Mouse (Mus musculus): ENCODE data around the gene Phpt1. TPM values are rescaled to one million over a fixed set of nuclear protein-coding genes. Genes with fewer than 3 reads are reported as not detected.

The Phpt1 gene
- polyA plus RNA-seq, 1 experiment from 2014 or later = 165 TPM

- no peak overlapping the region for H3K27ac ChIP-seq
- H3K9me3 ChIP-seq = no peaks in the 10 kb centered on the region
- H3K4me1 ChIP-seq = peaks cover 24% of the 10 kb centered on the region
- no peak overlapping the region for H3K4me3 ChIP-seq
- H3K27me3 ChIP-seq (ENCODE audit: poor library complexity, severe bottlenecking) = no peaks in the 10 kb centered on the region
- peaks cover 8% of the 10 kb centered on the region; the same call in 1 of the 2 replicates for H3K36me3 ChIP-seq (replicated peaks)
- 78% methylated on average over 9 of the region's 9 CpGs for WGBS
- no peak for DNase-seq (ENCODE audit: extremely low spot score, low spot score)
Measured at GRCm38 (mm10) chr2:25549021-25549991, 25.7 kb downstream of the Phpt1 start.

GRCm38 (mm10) chr2:25546811-25547491 lies 28.1 kb downstream of the Phpt1 start, which contains the start of gene Traf2:
TSS of gene Traf2 (minus strand) at chr2:25546940.
- Histone ChIP-seq H3K27ac (peak within 1 kb of the TSS; percentile 94), H3K36me3 (replicated peaks) (peaks cover 11% of the 10 kb centered on the region; the same call in 1 of the 2 replicates), H3K4me1 (peaks cover 24% of the 10 kb centered on the region), H3K27me3 (ENCODE audit: poor library complexity, severe bottlenecking) (no peaks in the 10 kb centered on the region), H3K4me3 (peak within 1 kb of the TSS; percentile 85), H3K9me3 (no peaks in the 10 kb centered on the region)
- peak; percentile 98 for DNase-seq (ENCODE audit: extremely low spot score, low spot score)
- WGBS = 5% methylated on average over 48 of the region's 48 CpGs

- Histone ChIP-seq H3K27ac (peak overlapping the region; percentile 94), H3K4me3 (peak overlapping the region; percentile 85), H3K27me3 (ENCODE audit: poor library complexity, severe bottlenecking) (no peaks in the 10 kb centered on the region), H3K4me1 (peaks cover 28% of the 10 kb centered on the region), H3K36me3 (replicated peaks) (peaks cover 11% of the 10 kb centered on the region; the same call in 1 of the 2 replicates), H3K9me3 (no peaks in the 10 kb centered on the region)
- 9% methylated on average over 42 of the region's 43 CpGs for WGBS
- DNase-seq (ENCODE audit: extremely low spot score, low spot score) = no peak
Measured at GRCm38 (mm10) chr2:25545996-25546810, 28.8 kb downstream of the Phpt1 start.

- Histone ChIP-seq H3K4me3 (no peak overlapping the region), H3K9me3 (no peaks in the 10 kb centered on the region), H3K36me3 (replicated peaks) (peaks cover 50% of the 10 kb centered on the region), H3K27ac (no peak overlapping the region), H3K27me3 (ENCODE audit: poor library complexity, severe bottlenecking) (no peaks in the 10 kb centered on the region), H3K4me1 (peaks cover 21% of the 10 kb centered on the region)
- DNase-seq (ENCODE audit: extremely low spot score, low spot score) = no peak
- 90% methylated on average over 10 of the region's 10 CpGs for WGBS
Measured at GRCm38 (mm10) chr2:25541644-25542367, 33.2 kb downstream of the Phpt1 start.

- DNase-seq (ENCODE audit: extremely low spot score, low spot score) = no peak
- 98% methylated on average over 4 of the region's 4 CpGs for WGBS
- Histone ChIP-seq H3K4me1 (peaks cover 11% of the 10 kb centered on the region), H3K27ac (no peak overlapping the region), H3K36me3 (replicated peaks) (peaks cover 62% of the 10 kb centered on the region), H3K9me3 (no peaks in the 10 kb centered on the region), H3K27me3 (ENCODE audit: poor library complexity, severe bottlenecking) (no peaks in the 10 kb centered on the region), H3K4me3 (no peak overlapping the region)
Measured at GRCm38 (mm10) chr2:25540541-25540948, 34.5 kb downstream of the Phpt1 start.

- Histone ChIP-seq H3K27me3 (ENCODE audit: poor library complexity, severe bottlenecking) (no peaks in the 10 kb centered on the region), H3K9me3 (no peaks in the 10 kb centered on the region), H3K27ac (no peak overlapping the region), H3K4me1 (peaks cover under 1% of the 10 kb centered on the region; the same call in 1 of the 2 replicates), H3K36me3 (replicated peaks) (peaks cover 91% of the 10 kb centered on the region), H3K4me3 (no peak overlapping the region)
- 91% methylated on average over 8 of the region's 8 CpGs for WGBS
- DNase-seq (ENCODE audit: extremely low spot score, low spot score) = no peak
Measured at GRCm38 (mm10) chr2:25536531-25536930, 38.5 kb downstream of the Phpt1 start.

GRCm38 (mm10) chr2:25534866-25535182 lies 40.2 kb downstream of the Phpt1 start:
- WGBS = 97% methylated on average over 2 of the region's 2 CpGs

GRCm38 (mm10) chr2:25534178-25534865 lies 40.7 kb downstream of the Phpt1 start:
- H3K4me3 ChIP-seq = no peak overlapping the region
- 95% methylated on average over 3 of the region's 3 CpGs for WGBS
- no peaks in the 10 kb centered on the region for H3K27me3 ChIP-seq (ENCODE audit: poor library complexity, severe bottlenecking)
- DNase-seq (ENCODE audit: extremely low spot score, low spot score) = no peak
- H3K27ac ChIP-seq = no peak overlapping the region
- peaks cover 98% of the 10 kb centered on the region for H3K36me3 ChIP-seq (replicated peaks)
- no peaks in the 10 kb centered on the region for H3K9me3 ChIP-seq
- H3K4me1 ChIP-seq = no peaks in the 10 kb centered on the region

More at GRCm38 (mm10) chr2:25534866-25535182, 40.2 kb downstream of the Phpt1 start:
- DNase-seq (ENCODE audit: extremely low spot score, low spot score) = no peak
- H3K36me3 ChIP-seq (replicated peaks) = peaks cover 98% of the 10 kb centered on the region
- no peaks in the 10 kb centered on the region for H3K27me3 ChIP-seq (ENCODE audit: poor library complexity, severe bottlenecking)
- H3K9me3 ChIP-seq = no peaks in the 10 kb centered on the region
- H3K4me1 ChIP-seq = no peaks in the 10 kb centered on the region
- no peak overlapping the region for H3K27ac ChIP-seq
- no peak overlapping the region for H3K4me3 ChIP-seq

- Histone ChIP-seq H3K36me3 (replicated peaks) (peaks cover 99% of the 10 kb centered on the region), H3K27me3 (ENCODE audit: poor library complexity, severe bottlenecking) (no peaks in the 10 kb centered on the region), H3K9me3 (no peaks in the 10 kb centered on the region), H3K4me1 (no peaks in the 10 kb centered on the region), H3K4me3 (no peak overlapping the region), H3K27ac (no peak overlapping the region)
- 90% methylated on average over 2 of the region's 2 CpGs for WGBS
- no peak for DNase-seq (ENCODE audit: extremely low spot score, low spot score)
Measured at GRCm38 (mm10) chr2:25533707-25534106, 41.3 kb downstream of the Phpt1 start.

- Histone ChIP-seq H3K27ac (no peak overlapping the region), H3K9me3 (no peaks in the 10 kb centered on the region), H3K36me3 (replicated peaks) (peaks cover 98% of the 10 kb centered on the region), H3K27me3 (ENCODE audit: poor library complexity, severe bottlenecking) (no peaks in the 10 kb centered on the region), H3K4me3 (no peak overlapping the region), H3K4me1 (no peaks in the 10 kb centered on the region)
- no peak for DNase-seq (ENCODE audit: extremely low spot score, low spot score)
- 95% methylated on average over 9 of the region's 9 CpGs for WGBS
Measured at GRCm38 (mm10) chr2:25526510-25527302, 48.3 kb downstream of the Phpt1 start.
